Mouse (Mus musculus): Measurements from ENCODE around the gene Mitf.

Gene Mitf

GRCm38 (mm10) chr6:98048671-98049438, 242.0 kb downstream of the Mitf start:
- DNase-seq: peak; percentile 6 to 11

- no peak for DNase-seq
Observed at GRCm38 (mm10) chr6:98049551-98049950, 242.7 kb downstream of the Mitf start.

- DNase-seq: no peak
Observed at GRCm38 (mm10) chr6:98061878-98062277, 255.0 kb downstream of the Mitf start.

- no peak for DNase-seq
Observed at GRCm38 (mm10) chr6:98064926-98065325, 258.1 kb downstream of the Mitf start.

- DNase-seq: no peak
Observed at GRCm38 (mm10) chr6:98066420-98066819, 259.6 kb downstream of the Mitf start.
